Mouse (Mus musculus): ENCODE measurements around the gene Mef2d.

- TF ChIP-seq CTCF (IDR thresholded peaks at IDR 0.05; ENCODE audit: low read depth), result no peak
- TF ChIP-seq EP300 (IDR thresholded peaks at IDR 0.05; ENCODE audit: low read depth), result no peak
Measured at GRCm38 (mm10) chr3:88126181-88126580, 16.0 kb upstream of the Mef2d start.

All from liver, embryonic 14.5 days (tissue).